Mouse (Mus musculus): ENCODE data around the gene Spon1.

DNA sequence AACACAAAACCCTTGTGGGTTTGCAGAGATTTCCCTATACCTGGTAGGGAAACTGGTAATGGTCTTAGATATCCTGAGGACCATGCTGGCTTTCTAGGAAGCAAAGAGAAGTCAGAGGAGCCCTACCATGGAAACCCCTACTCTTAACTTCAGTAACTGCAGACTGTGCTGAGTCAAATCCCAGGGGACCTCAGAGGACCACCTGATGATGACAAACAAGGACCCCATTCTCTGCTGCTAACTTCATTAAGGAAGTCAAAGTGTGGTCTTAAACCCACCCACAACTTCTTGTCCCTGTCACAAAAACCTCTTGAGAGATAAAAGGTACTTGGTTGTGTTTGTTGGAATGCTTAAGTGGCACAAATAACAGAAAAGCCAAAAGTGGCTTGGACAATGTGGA, 222.4 kb downstream of the Spon1 start:
- TF ChIP-seq CTCF (conservative IDR thresholded peaks at IDR 0.05; ENCODE audit: insufficient read depth, insufficient read length, low read depth, low read length) (no peak), POLR2A (IDR thresholded peaks at IDR 0.05; ENCODE audit: low read depth, low read length) (no peak)

Data from kidney, adult 2 months (tissue).